Mouse (Mus musculus): ENCODE data around the gene Gprc5a. TPM values are rescaled to one million over a fixed set of nuclear protein-coding genes. Genes with fewer than 3 reads are reported as not detected.

Gprc5a gene
- polyA plus RNA-seq, 1 experiment from 2014 or later, result 133 TPM

- Histone ChIP-seq H3K4me3 (ENCODE audit: low read length) (no peak overlapping the region), H3K4me2 (ENCODE audit: low read depth, low read length) (no peak overlapping the region), H3K9ac (ENCODE audit: low read length) (no peak overlapping the region), H3K27me3 (ENCODE audit: control insufficient read depth, insufficient read depth, low read depth, low read length) (no peaks in the 10 kb centered on the region), H3K9me3 (ENCODE audit: control insufficient read depth, low read length) (no peaks in the 10 kb centered on the region), H3K27ac (ENCODE audit: low read length) (no peak overlapping the region), H3K4me1 (replicated peaks; ENCODE audit: control insufficient read depth, insufficient read depth, low read length) (peaks cover 3% of the 10 kb centered on the region; the same call in 1 of the 2 replicates), H3K36me3 (ENCODE audit: control insufficient read depth, insufficient read depth, low read length) (peaks cover 3% of the 10 kb centered on the region; the same call in 1 of the 2 replicates)
- ATAC-seq (ENCODE audit: low read depth), result no peak
- 72% methylated on average over 1 of the region's 1 CpGs for WGBS
Observed at GRCm38 (mm10) chr6:135085703-135086102, 20.3 kb downstream of the Gprc5a start.

GRCm38 (mm10) chr6:135087721-135088451, 22.4 kb downstream of the Gprc5a start:
- Histone ChIP-seq H3K27ac (ENCODE audit: low read length) (no peak overlapping the region), H3K4me1 (replicated peaks; ENCODE audit: control insufficient read depth, insufficient read depth, low read length) (peaks cover 3% of the 10 kb centered on the region; the same call in 1 of the 2 replicates), H3K9ac (ENCODE audit: low read length) (0 out of 2 replicates have a peak overlapping the region, but pooled peaks have one; percentile 1), H3K4me2 (ENCODE audit: low read depth, low read length) (peak overlapping the region; percentile 57), H3K36me3 (ENCODE audit: control insufficient read depth, insufficient read depth, low read length) (0 out of 2 replicates have a peak, but pooled peaks cover 2% of the 10 kb centered on the region), H3K9me3 (ENCODE audit: control insufficient read depth, low read length) (no peaks in the 10 kb centered on the region), H3K4me3 (ENCODE audit: low read length) (peak overlapping the region; percentile 31), H3K27me3 (ENCODE audit: control insufficient read depth, insufficient read depth, low read depth, low read length) (no peaks in the 10 kb centered on the region)
- WGBS, result 19% methylated on average over 19 of the region's 19 CpGs
- ATAC-seq (ENCODE audit: low read depth), result peak; percentile 87

GRCm38 (mm10) chr6:135089786-135090185, 24.3 kb downstream of the Gprc5a start:
- ATAC-seq (ENCODE audit: low read depth), result no peak
- 38% methylated on average over 8 of the region's 8 CpGs for WGBS
- H3K27ac ChIP-seq (ENCODE audit: low read length), result no peak overlapping the region

GRCm38 (mm10) chr6:135090661-135091060, 25.2 kb downstream of the Gprc5a start:
- no peak overlapping the region for H3K4me3 ChIP-seq (ENCODE audit: low read length)
- no peak for ATAC-seq (ENCODE audit: low read depth)
- H3K36me3 ChIP-seq (ENCODE audit: control insufficient read depth, insufficient read depth, low read length), result no peaks in the 10 kb centered on the region
- H3K27ac ChIP-seq (ENCODE audit: low read length), result no peak overlapping the region
- H3K9me3 ChIP-seq (ENCODE audit: control insufficient read depth, low read length), result no peaks in the 10 kb centered on the region
- 65% methylated on average over 4 of the region's 4 CpGs for WGBS
- H3K4me1 ChIP-seq (replicated peaks; ENCODE audit: control insufficient read depth, insufficient read depth, low read length), result peaks cover 3% of the 10 kb centered on the region; the same call in 1 of the 2 replicates
- H3K4me2 ChIP-seq (ENCODE audit: low read depth, low read length), result no peak overlapping the region
- H3K27me3 ChIP-seq (ENCODE audit: control insufficient read depth, insufficient read depth, low read depth, low read length), result no peaks in the 10 kb centered on the region
- H3K9ac ChIP-seq (ENCODE audit: low read length), result no peak overlapping the region

More at GRCm38 (mm10) chr6:135089786-135090185, 24.3 kb downstream of the Gprc5a start:
- Histone ChIP-seq H3K9ac (ENCODE audit: low read length) (no peak overlapping the region), H3K4me2 (ENCODE audit: low read depth, low read length) (no peak overlapping the region), H3K9me3 (ENCODE audit: control insufficient read depth, low read length) (no peaks in the 10 kb centered on the region), H3K4me1 (replicated peaks; ENCODE audit: control insufficient read depth, insufficient read depth, low read length) (peaks cover 3% of the 10 kb centered on the region; the same call in 1 of the 2 replicates), H3K36me3 (ENCODE audit: control insufficient read depth, insufficient read depth, low read length) (no peaks in the 10 kb centered on the region), H3K4me3 (ENCODE audit: low read length) (no peak overlapping the region), H3K27me3 (ENCODE audit: control insufficient read depth, insufficient read depth, low read depth, low read length) (no peaks in the 10 kb centered on the region)

GRCm38 (mm10) chr6:135092798-135093470, 27.5 kb downstream of the Gprc5a start:
- Histone ChIP-seq H3K4me2 (ENCODE audit: low read depth, low read length) (no peak overlapping the region), H3K4me3 (ENCODE audit: low read length) (no peak overlapping the region), H3K36me3 (ENCODE audit: control insufficient read depth, insufficient read depth, low read length) (no peaks in the 10 kb centered on the region), H3K27ac (ENCODE audit: low read length) (no peak overlapping the region), H3K4me1 (replicated peaks; ENCODE audit: control insufficient read depth, insufficient read depth, low read length) (no peaks in the 10 kb centered on the region), H3K27me3 (ENCODE audit: control insufficient read depth, insufficient read depth, low read depth, low read length) (no peaks in the 10 kb centered on the region), H3K9ac (ENCODE audit: low read length) (no peak overlapping the region), H3K9me3 (ENCODE audit: control insufficient read depth, low read length) (no peaks in the 10 kb centered on the region)
- ATAC-seq (ENCODE audit: low read depth), result no peak
- 88% methylated on average over 12 of the region's 12 CpGs for WGBS

- no peak overlapping the region for H3K9ac ChIP-seq (ENCODE audit: low read length)
- WGBS, result 74% methylated on average over 15 of the region's 15 CpGs
Observed at GRCm38 (mm10) chr6:135100787-135101472, 35.5 kb downstream of the Gprc5a start.

GRCm38 (mm10) chr6:135102736-135103303, 37.4 kb downstream of the Gprc5a start:
- no peaks in the 10 kb centered on the region for H3K36me3 ChIP-seq (ENCODE audit: control insufficient read depth, insufficient read depth, low read length)
- no peaks in the 10 kb centered on the region for H3K4me1 ChIP-seq (replicated peaks; ENCODE audit: control insufficient read depth, insufficient read depth, low read length)
- ATAC-seq (ENCODE audit: low read depth), result 0 out of 2 replicates have a peak, but pooled peaks have one; percentile 38
- H3K9ac ChIP-seq (ENCODE audit: low read length), result no peak overlapping the region
- no peak overlapping the region for H3K4me3 ChIP-seq (ENCODE audit: low read length)
- 51% methylated on average over 5 of the region's 5 CpGs for WGBS
- H3K4me2 ChIP-seq (ENCODE audit: low read depth, low read length), result no peak overlapping the region
- H3K27ac ChIP-seq (ENCODE audit: low read length), result no peak overlapping the region
- H3K27me3 ChIP-seq (ENCODE audit: control insufficient read depth, insufficient read depth, low read depth, low read length), result no peaks in the 10 kb centered on the region
- H3K9me3 ChIP-seq (ENCODE audit: control insufficient read depth, low read length), result no peaks in the 10 kb centered on the region

More at GRCm38 (mm10) chr6:135100787-135101472, 35.5 kb downstream of the Gprc5a start:
- Histone ChIP-seq H3K36me3 (ENCODE audit: control insufficient read depth, insufficient read depth, low read length) (no peaks in the 10 kb centered on the region), H3K9me3 (ENCODE audit: control insufficient read depth, low read length) (no peaks in the 10 kb centered on the region), H3K27me3 (ENCODE audit: control insufficient read depth, insufficient read depth, low read depth, low read length) (no peaks in the 10 kb centered on the region), H3K4me2 (ENCODE audit: low read depth, low read length) (no peak overlapping the region), H3K27ac (ENCODE audit: low read length) (no peak overlapping the region), H3K4me1 (replicated peaks; ENCODE audit: control insufficient read depth, insufficient read depth, low read length) (no peaks in the 10 kb centered on the region), H3K4me3 (ENCODE audit: low read length) (no peak overlapping the region)
- ATAC-seq (ENCODE audit: low read depth), result no peak

- no peak overlapping the region for H3K4me3 ChIP-seq (ENCODE audit: low read length)
- no peaks in the 10 kb centered on the region for H3K4me1 ChIP-seq (replicated peaks; ENCODE audit: control insufficient read depth, insufficient read depth, low read length)
- no peak overlapping the region for H3K9ac ChIP-seq (ENCODE audit: low read length)
- H3K9me3 ChIP-seq (ENCODE audit: control insufficient read depth, low read length), result no peaks in the 10 kb centered on the region
- ATAC-seq (ENCODE audit: low read depth), result no peak
- no peaks in the 10 kb centered on the region for H3K27me3 ChIP-seq (ENCODE audit: control insufficient read depth, insufficient read depth, low read depth, low read length)
- no peak overlapping the region for H3K27ac ChIP-seq (ENCODE audit: low read length)
- no peak overlapping the region for H3K4me2 ChIP-seq (ENCODE audit: low read depth, low read length)
- H3K36me3 ChIP-seq (ENCODE audit: control insufficient read depth, insufficient read depth, low read length), result no peaks in the 10 kb centered on the region
- WGBS, result 82% methylated on average over 6 of the region's 6 CpGs
Observed at GRCm38 (mm10) chr6:135107014-135107413, 41.6 kb downstream of the Gprc5a start.

All from lung, embryonic 16.5 days (tissue).